Mouse (Mus musculus) urinary bladder, postnatal 10 days (tissue): ENCODE measurements at regions not wholly inside any gene's neighbourhood (a gene's known extent, or its start where the extent isn't known, plus 50 kb on each side); places are given as distances from the start of the nearest gene placed in this dataset.

Experiments used
- DNase-seq: peaks from one replicate; pipeline ENCODE4 v3.0.0; 2022; ENCODE audit warnings: low spot score

DNA sequence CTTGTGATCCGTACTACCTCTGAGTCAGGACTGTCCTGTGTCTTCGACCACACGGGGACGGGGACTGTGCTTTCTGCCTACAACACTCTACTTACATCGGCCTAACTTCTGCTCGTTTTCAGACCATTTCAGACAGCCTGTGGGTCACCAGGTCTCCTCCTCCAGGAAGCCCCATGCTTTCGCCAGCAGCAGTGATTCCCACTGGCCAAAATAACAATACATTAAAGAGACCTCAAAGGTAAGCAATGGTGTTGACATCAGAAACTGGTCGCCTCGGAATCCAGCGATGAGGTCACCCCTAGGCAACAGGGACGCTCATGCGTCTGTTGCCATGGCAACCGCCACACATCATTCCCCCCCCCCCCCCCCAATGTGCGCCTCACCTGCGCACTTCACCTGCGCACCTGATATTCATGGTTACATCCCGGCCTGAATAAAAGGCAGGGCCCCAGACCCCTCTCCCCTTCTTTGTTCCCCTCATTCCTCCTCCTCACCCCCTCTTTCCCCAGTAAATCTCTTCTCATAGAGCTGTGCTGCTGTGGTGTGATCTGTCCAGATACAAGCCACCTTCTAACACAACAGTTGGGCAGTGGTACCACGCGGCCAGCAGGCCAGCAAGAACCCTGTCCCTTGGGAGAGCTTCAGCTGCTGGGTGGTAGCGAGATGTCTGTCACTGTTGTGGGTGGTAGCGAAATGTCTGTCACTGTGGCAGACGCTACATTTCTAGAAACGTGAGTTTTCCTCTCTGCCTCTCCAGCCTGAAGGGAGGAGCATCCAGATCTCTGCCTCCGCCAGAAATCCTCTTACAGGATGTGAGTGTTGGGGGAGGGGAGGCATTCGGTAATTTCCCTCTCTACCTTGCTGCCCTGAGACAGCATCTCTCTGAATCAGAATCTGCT is 145.0 kb downstream of the Setd4 start:
- DNase-seq = no peak

DNA sequence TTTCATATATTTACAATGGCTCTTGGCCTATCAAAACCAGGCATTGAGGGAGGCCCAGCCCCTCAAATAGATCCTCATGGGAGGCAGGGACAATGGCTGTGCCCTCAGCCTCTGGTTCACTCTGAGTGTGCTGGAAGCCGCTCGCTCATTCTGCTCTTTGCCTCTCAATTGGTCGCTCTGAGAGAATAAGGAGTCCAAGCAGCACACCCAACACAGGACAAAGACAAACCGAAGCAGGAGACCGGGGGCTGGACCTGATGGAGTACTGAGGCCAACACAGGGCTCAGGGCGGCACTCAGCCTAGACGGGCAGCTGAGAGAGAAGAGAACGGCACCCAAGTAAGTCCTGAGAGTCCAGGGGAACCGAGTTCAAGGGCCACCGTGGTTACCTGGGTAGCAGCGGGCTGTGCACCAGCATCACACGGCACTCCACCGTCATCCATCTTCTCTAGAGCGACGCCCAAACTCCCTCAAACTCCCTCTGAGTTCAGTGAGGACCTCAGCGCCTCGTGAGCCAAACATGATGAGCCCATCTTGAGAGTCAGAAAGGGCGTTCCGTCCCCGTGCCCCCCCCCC is 145.8 kb downstream of the Setd4 start:
- DNase-seq = no peak

DNA sequence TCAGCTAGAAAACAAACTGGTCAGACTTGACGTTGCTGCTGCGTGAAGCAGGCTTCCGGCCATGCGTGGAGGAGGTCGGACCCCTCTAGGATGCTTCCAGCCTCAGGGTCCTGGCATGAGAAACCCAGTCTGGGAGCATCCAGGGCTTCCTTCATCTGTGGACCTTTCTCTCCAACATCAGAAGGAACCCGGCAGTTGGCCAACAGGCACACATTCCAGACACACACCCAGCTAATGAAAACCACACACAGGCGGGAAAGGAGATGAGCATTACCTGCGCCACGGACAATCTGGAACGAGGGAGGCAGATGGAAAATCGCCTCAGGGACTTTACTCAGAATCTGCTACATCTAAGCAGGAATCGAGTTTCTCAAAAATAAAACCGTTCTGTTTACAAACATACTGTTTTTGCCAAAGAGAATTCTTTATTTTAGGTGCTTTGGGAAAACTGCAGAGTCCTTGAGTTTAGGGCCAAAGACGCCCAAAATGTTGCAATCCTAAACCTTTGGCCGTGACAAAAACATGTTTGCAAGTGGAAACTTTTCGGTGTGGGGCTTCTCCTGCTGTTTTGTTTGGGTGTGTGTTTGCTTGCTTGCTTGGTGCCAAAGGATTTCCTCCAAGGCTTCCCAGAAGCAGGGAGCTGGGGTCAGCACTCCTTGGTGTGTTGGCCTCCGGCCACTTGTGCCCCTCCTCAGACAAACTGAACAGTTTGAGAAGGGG is 147.0 kb downstream of the Setd4 start:
- DNase-seq = no peak

DNA sequence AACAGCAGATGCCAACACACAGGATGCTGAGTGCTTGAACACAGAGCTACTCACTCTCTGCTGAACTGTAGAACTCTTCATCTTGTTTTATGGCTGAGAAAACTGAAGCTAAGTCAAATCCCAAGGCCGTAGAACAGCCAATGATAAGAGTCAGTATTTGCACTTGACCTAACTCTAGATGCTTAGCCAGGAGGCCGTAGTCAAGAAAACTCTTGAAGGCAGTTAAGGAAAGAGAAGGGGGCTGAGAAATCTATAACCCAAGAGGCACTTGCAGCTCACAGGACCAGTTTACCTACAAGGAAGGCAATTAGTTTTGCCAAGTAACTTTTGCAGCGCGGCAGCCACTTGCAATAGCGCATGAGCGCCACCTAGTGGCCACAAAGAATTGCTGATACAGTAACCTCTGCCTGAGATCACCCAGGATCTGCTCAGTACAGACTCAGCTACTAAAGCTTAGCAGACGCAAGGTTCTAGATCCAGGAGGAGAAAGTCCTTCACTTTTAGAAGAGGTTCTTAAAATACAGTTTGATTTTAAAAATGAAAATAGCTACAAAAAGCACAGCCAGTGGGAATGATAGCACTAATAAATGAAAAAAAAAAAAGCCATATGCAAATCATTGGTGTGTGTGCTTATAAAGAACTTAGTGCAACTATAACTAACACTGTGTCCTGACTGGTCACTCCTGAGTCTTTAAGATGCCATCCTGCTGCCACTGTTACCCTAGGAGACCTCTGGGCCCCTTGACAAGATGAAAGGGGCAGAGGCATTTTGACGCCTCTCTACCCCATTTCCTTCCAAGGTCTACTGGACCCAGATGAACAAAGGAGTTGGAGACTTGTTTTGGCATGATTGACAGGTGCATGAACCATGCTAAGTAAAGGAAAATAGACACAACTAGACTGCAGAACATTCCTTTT is 149.5 kb downstream of the Setd4 start:
- DNase-seq = peak; percentile 54

DNA sequence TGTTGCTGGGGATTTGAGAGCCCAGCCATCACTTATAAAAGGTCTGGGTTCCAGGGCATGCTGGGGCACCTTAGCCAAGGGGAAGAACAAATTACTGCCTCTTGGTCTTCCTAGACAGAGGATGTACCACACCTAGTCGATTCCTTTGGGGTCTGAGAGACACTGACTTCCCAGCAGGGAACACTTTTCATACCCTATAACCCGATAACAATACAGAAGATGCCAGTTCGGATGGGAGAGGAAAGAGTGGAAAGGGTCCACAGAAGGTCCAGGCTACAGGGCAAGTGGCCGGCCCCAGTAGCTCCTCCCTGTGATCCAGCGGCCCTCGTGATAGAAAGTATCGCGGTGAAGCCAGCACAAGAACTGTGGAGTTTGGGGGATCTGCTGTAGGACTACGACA is 150.8 kb downstream of the Setd4 start:
- no peak for DNase-seq

DNA sequence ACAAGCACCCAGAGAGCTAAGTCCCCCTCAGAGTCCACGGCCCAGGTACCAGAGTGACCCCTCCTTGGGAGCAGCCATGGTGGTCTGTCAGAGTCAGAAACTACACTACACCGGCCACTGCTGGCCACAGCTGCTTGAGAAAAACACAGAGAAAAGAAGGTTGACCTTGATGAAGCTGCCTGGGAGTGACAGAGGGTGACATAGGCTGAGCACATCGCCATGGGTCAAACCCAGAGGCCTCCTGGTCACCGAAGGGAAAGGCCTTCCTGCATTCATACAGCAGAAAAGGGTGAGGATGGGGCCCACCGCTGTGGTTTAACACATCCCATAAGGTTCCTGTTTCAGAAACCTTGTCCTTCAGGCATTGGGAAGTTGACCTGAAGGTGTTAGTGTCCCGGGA is 153.0 kb downstream of the Setd4 start:
- DNase-seq = no peak

DNA sequence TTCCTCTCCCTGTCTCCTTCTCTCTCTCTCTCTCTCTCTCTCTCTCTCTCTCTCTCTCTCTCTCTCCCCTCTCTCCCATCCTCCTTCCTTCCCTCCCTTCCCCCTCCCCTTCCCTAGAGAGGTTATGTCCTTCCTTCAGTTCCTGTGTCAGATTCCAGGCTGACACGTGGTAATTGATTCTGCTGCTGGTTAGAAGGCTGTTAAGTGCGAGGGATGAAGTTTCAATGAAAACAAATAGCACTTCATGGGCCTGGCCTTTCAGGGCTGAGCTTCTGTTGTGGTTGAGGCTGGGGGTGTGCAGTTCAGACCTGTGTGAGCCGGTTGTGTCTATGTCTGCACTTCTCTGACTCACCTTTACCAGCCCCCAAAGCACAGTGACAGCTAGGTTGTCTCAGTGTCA is 153.9 kb downstream of the Setd4 start:
- DNase-seq = no peak

DNA sequence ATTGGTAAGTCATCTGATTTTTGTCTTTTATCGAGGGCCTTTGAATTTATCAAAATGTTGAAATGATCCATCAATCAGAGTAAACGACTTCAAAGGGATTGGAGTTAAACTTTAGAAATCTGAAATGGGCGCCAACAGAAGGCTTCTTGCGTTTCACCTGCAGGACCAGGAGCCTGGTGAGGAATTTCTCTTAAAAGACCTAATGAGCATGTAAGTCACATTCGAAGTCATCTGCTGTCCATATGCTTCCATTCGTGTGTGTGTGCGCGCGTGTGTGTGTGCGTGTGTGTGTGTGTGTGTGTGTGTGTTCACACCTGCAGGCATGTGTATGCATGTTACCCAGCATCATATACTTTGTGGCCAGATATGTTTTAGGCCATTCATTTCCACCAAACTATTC is 155.7 kb downstream of the Setd4 start:
- DNase-seq = no peak

DNA sequence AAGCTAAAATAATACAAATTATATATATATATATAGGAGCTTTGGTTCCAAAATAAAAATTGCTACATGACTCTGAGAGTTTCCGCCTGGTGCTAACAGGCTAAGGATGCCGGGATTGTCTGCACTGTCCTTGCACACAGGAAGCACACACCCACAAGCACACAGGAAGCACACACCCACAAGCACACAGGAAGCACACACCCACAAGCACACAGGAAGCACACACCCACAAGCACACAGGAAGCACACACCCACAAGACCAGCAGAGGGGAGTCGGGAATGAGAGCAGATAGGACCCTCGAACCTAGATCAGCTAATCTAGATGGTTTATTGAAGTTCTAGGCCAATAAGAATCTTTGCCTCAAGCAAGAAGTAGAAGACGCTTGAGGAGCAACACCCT is 156.9 kb downstream of the Setd4 start:
- DNase-seq = no peak

DNA sequence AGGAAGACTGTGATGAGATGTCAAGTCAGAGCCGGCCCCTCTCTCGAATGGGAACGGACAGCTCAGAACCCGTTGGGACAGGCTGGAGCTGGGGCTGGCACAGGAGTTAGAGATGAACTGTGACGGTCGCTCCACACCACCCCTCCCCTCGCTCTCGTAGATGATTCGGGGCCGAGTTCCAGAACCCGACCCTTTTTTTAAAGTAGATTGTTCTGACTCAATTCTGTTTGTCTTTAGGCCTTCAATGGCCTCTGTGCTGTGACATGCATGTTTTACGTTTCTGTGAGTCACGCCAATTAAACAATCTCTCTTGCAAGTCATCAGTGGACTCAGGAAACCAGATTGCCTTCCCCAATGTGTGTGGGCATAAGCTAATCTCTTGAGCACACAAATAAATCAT is 157.7 kb downstream of the Setd4 start:
- DNase-seq = no peak

DNA sequence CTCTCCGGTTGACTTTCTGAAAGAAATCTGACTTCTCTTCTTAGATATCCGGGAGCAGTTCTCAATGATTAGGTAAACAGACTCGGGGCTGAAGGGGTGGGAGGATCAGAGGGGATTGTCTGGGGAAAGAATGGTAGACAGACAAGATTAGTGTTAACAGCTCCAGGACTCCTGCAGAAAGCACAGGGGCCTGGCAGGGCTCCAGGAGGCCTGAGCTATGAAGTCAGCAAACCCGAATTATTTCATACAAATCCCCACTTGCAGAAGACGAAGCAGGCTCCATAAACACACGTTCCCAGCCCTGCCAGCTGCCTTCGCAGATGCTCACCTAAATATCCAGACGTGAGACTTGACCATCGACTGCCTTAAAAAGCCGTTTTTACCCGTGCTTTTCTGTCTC is 161.0 kb downstream of the Setd4 start:
- no peak for DNase-seq

DNA sequence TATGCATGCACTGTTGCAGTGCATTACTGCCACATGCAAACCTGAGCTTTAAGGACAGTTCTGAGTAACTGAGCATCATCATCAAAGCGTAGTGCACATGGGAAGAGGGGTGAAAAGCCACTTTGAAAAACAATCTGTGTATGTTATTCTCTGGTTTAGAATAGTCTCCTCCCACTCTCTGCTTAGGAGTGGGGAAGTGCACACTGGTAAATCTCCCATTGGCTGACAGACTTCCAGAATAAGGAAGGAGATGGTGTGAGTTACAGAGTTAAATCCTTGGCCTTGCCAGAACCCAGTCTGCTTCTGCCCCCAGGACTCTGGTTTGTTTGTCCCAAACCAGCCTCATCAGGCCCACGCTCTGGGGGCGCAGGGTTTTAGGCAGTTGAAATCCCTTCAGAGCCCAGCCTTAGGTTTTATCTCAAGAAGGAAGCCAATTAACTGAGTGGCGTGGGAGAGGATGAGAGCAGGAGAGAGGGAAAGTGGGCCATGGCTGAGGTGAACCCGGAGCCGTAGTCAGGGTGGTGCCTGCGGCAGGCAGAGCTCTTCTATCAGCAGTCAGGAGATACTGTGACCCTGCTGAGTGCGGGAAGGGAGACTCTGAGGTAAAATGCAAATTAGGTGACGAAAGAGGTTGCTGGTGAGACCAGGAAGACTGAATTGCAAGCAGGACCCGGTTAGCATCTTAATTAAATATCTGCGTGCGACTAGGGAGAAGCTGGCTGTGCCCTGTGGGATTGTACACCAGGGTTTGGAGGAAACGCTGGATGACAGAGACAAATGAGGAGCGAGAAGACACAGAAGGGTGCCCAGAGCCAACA is 166.0 kb downstream of the Setd4 start:
- no peak for DNase-seq

DNA sequence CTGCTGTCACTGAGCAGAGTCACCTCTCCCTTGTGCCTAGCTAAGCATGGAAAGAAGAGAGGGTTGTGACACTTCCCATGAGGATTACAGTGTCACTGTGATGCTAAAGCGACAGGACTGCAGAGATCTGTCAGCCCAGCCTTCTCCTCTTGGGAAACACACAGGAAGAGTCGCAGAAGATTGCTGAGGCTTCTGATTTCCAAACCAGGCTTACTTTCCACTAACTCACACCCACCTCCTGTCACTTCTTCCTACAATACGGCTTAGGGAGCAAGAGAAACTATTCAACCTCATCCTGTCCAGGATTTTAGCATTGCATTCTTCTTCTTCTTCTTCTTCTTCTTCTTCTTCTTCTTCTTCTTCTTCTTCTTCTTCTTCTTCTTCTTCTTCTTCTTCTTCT is 167.1 kb downstream of the Setd4 start:
- DNase-seq = no peak

DNA sequence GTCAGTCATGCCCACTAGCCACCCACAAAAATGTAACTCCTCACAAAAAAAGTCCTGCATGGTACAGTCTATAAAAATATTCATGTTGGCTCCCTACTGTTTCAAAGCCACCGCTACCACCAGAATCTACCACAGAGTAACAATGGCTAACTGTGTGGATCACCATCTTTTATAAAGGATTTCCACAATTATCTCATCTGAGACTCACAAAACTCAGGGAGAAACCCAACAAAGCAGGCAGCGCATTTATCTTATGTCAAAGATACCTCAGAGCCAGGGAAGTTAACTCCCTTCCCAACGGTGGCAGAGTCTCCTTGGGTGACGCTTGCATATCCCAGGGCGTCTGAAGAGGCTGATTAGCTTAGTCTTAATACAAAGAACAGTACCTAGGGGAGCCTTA is 172.5 kb downstream of the Setd4 start:
- no peak for DNase-seq

DNA sequence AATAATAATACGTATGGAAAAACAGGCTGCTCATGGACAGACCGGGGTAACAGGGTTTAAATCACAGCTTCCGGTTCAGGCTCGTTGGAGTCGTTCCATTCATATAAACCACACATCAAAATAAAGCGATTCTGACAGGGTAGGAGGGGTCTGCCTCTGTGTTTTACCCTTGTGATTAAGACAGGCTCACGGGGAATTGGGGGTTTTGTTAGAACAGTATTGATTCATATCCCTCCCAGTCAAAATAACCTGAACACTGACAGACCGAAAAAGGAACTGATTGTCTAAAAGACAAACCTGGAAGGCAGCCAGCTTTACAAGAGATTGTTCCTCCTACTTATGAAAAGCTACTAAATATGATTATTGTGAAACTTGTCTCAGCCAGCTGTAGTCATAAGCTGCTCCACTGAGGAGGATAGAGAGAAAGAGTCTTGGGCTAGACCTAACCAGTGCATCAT is 174.5 kb downstream of the Setd4 start:
- DNase-seq = no peak

DNA sequence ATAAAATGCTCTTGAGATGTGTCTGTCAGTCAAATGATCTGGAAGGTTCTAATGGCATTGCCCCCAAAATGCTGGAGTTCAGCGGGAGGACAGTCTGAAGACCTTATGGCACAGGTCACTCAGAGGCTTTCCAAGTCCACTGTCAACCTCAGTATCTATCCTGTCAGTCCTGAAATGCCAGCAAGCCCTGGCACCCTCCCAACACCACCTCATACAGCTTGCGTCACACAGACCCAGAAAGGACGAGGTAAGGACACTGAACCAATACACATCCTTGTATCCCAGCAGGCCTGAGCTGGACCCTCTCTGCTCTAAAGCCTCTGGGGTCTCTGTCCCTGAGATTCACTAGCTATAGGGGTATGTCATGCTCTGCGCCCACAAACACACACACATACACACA is 176.6 kb downstream of the Setd4 start:
- no peak for DNase-seq

DNA sequence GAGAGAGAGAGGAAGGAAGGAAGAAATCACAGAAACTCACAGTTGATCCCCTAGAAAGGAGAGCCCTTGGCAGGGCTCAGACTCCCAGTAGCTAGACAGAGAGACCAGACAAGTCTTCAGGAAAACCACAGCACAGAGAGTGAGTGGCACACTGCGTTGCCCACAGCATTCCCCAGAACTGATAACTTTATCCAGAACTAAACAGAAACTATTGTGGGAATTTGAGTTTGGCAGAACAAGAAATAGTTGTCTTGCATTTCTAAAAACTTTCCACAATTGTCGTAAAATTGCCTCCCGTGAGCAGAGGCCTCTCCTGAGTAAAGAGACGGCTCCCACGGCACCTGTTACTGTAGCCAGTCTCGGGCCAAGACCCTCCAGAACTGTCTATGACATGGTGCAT is 178.1 kb downstream of the Setd4 start:
- DNase-seq = no peak

DNA sequence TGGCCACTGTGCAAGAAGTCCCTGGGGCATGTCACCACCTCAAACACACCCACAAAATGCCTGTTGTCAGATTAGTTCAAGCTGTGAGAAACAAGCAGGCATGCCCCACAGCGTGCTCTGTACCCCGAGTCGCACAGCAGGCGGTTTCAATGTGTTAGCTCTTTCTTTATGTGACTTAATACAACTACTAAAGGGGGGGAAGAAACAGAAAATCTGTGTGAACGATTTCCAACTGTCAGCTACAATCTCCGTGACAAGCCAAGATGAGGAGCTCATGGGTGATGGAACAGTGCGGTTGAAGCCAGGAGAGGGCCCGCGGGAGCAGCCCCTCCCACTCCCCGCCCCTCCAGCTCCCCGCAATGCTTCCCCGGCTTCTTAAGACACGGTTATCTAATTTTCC is 180.7 kb downstream of the Setd4 start:
- DNase-seq = no peak

DNA sequence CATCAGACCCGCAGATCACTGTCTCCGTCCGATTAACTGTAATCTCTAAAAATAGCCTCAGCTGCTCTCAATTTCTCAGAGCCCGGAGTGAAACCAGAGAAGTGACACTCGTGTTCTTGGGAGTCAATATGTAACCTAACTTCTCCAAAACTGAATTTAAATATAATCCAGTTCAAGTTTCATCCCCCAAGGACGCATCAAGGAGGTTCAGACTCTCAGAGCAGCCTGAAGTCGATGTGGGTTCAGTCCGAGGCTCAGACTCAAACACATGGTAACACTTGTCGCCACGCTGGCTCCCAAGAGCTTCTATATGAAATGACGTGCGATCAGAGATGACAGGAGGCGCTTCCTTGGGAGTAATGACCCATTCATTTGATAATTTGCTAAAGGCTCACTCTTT is 181.6 kb downstream of the Setd4 start:
- no peak for DNase-seq

DNA sequence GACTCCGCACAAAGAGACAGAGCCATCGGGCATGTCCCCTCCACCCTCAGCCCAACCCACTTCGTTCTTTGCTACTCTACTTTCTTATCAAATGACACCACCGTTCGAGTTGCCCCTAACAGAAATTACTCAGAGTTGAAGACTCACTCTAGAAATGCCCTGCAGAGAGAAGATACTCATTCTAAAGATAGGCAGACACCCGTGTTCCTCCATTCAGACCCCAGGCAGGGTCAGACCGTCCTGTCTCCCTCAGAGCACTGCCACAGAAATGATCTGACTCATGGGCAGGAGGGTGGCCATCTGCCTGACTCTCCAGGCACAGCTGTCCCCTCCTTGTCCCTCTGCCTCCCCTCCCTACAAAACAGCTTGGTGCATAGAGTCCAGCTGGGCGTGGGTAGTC is 185.6 kb downstream of the Setd4 start:
- no peak for DNase-seq

DNA sequence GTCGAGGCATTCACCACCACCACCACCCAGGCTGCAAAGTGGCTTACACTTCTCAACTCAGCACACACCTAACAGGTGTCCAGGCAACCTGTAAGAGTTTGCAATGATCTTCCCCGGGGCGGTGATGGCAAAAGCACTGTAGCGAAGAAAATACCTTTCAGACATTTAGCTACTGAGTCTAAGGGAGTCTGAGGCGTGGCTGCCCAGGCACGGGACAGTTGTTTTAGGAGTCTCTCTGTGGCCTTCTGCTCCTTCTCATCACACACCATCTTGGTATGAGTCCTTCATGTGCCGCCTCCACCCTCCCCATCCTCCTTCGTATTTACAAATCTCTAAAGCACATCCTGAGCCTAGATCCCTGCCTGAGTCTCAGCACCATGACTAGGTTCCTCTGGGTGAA is 186.0 kb downstream of the Setd4 start:
- DNase-seq = no peak
